Mouse (Mus musculus) embryonic fibroblast, embryonic 13.5 days (primary cell): ENCODE measurements around the gene Notch3.

Experiments
- CTCF ChIP-seq: IDR thresholded peaks from 2 replicates; pipeline ENCODE4 v1.5.1; 2011; ENCODE audit warnings: mild to moderate bottlenecking, control low read depth, low read length, moderate library complexity, borderline replicate concordance; ENCODE audit not compliant: insufficient read depth
- POLR2A ChIP-seq: IDR thresholded peaks from 2 replicates; pipeline ENCODE4 v1.6.1; 2011; ENCODE audit warnings: low read depth, mild to moderate bottlenecking, control low read depth, low read length, moderate library complexity

GRCm38 (mm10) chr17:32183017-32183416 lies 16.4 kb upstream of the Notch3 start:
- TF ChIP-seq POLR2A = no peak
- no peak for TF ChIP-seq CTCF
